Mouse (Mus musculus) kidney, postnatal 0 days (tissue): ENCODE results near the gene Pank3. TPM values are rescaled to one million over a fixed set of nuclear protein-coding genes. Genes with fewer than 3 reads are reported as not detected.

Source experiments
- ATAC-seq: fragments of 200-750 bp; cut with Nextera tagmentation; replicated peaks from 2 replicates; pipeline ENCODE4 v1.8.0; 2017; ENCODE audit warnings: low read depth, moderate number of reproducible peaks, moderate TSS enrichment, moderate library complexity; ENCODE audit not compliant: low FRiP score
- DNase-seq: peaks from one replicate; pipeline ENCODE4 v3.0.0-alpha.2; 2016; ENCODE audit warnings: low spot score
- H3K27ac ChIP-seq: fragments of 300-500 bp; sonication (generic); 2 replicates; pipeline ENCODE4 v1.5.1; 2014; ENCODE audit warnings: mild to moderate bottlenecking
- H3K27me3 ChIP-seq: fragments of 300-500 bp; sonication (generic); 2 replicates; pipeline ENCODE4 v1.6.1; 2014; ENCODE audit warnings: low read length, mixed read lengths; ENCODE audit not compliant: insufficient read depth
- H3K36me3 ChIP-seq: fragments of 300-500 bp; sonication (generic); 2 replicates; pipeline ENCODE4 v1.6.1; 2014; ENCODE audit warnings: low read length, mixed read lengths; ENCODE audit not compliant: insufficient read depth
- H3K4me1 ChIP-seq: fragments of 300-500 bp; sonication (generic); replicated peaks from 2 replicates; pipeline ENCODE4 v1.6.1; 2014; ENCODE audit warnings: antibody characterized with exemption, low read length, mixed read lengths; ENCODE audit not compliant: insufficient read depth
- H3K4me2 ChIP-seq: fragments of 300-500 bp; sonication (generic); 2 replicates; pipeline ENCODE4 v1.6.1; 2014; ENCODE audit warnings: mild to moderate bottlenecking, low read length, moderate library complexity, mixed read lengths
- H3K4me3 ChIP-seq: fragments of 300-500 bp; sonication (generic); replicated peaks from 2 replicates; pipeline ENCODE4 v1.5.1; 2014; ENCODE audit warnings: low read depth, low read length
- H3K9ac ChIP-seq: fragments of 300-500 bp; sonication (generic); 2 replicates; pipeline ENCODE4 v1.6.1; 2014; ENCODE audit warnings: low read depth, low read length
- H3K9me3 ChIP-seq: fragments of 300-500 bp; sonication (generic); replicated peaks from 2 replicates; pipeline ENCODE4 v1.6.1; 2016; ENCODE audit warnings: low read length, inconsistent platforms, mixed read lengths
- CTCF ChIP-seq: IDR thresholded peaks from 2 replicates; pipeline ENCODE4 v1.5.1; 2016; ENCODE audit warnings: antibody characterized with exemption, low read depth, mild to moderate bottlenecking, moderate library complexity
- WGBS: fragments of 180-500 bp; shearing (Covaris S2); extraction: QIAGEN DNeasy Blood & Tissue Kit; methylation state at CpG from one replicate; pipeline ENCODE4 v1.1.7; 2014; 5-methylcytosine and 5-hydroxymethylcytosine counted together
- polyA plus RNA-seq: library from polyadenylated mRNA; unstranded; fragments of >200 nt; fragmentation: Nextera tagmentation; extraction: Ambion mirVana; gene quantifications from 2 replicates; pipeline ENCODE4 v1.2.1, GENCODE M21; 2015

The Pank3 gene
- polyA plus RNA-seq, 1 experiment from 2014 or later: 13.3 TPM

DNA sequence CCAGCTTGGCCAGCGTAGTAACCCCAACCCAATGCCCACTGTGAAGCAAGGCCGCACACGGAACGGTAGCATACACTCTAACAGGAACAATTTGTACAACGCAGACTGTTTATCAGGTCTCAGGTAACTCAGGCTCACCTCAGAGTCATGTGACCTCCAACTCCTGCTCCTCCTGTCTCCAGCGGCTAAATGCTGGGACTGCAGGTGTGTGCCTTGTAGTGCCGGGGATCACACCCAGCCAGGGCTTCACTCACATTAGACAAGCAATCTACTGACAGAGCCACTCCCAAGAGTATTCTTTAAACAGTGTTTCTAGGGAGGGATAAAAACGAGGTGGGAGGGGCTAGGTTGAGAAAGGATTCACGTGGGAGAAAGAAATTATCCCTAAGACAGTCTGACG lies 42.2 kb downstream of the Pank3 start:
- Histone ChIP-seq H3K4me2 (no peak overlapping the region), H3K4me1 (no peaks in the 10 kb centered on the region), H3K27ac (no peak overlapping the region), H3K9ac (no peak overlapping the region), H3K9me3 (no peaks in the 10 kb centered on the region), H3K27me3 (no peaks in the 10 kb centered on the region), H3K4me3 (no peak overlapping the region), H3K36me3 (peaks cover 74% of the 10 kb centered on the region)
- TF ChIP-seq CTCF: no peak
- WGBS: 81% methylated on average over 10 of the region's 10 CpGs
- ATAC-seq (no peak), DNase-seq (no peak)

DNA sequence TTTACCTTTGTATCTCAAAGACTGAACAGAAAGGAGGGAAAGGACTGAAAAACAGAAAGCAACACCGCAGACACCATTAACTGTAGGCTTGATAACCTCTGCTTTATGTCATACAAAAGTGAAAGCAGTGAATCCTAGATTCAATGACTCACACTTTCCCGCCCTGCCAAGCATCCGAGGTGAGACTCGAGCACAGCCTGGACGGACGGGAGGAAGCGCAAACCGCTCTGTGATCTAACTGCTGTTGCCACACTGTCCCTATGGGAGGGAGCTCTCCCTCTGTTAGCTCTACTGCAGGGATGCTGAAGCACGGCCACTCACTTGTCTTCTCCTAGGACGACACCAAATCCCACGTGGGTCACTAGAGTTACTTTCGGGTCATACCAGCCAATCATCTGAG lies 47.0 kb downstream of the Pank3 start:
- Histone ChIP-seq H3K4me2 (no peak overlapping the region), H3K4me1 (no peaks in the 10 kb centered on the region), H3K4me3 (no peak overlapping the region), H3K36me3 (peaks cover 78% of the 10 kb centered on the region), H3K27me3 (no peaks in the 10 kb centered on the region), H3K27ac (no peak overlapping the region), H3K9ac (no peak overlapping the region), H3K9me3 (no peaks in the 10 kb centered on the region)
- no peak for TF ChIP-seq CTCF
- DNase-seq (no peak), ATAC-seq (no peak)
- 87% methylated on average over 12 of the region's 12 CpGs for WGBS

DNA sequence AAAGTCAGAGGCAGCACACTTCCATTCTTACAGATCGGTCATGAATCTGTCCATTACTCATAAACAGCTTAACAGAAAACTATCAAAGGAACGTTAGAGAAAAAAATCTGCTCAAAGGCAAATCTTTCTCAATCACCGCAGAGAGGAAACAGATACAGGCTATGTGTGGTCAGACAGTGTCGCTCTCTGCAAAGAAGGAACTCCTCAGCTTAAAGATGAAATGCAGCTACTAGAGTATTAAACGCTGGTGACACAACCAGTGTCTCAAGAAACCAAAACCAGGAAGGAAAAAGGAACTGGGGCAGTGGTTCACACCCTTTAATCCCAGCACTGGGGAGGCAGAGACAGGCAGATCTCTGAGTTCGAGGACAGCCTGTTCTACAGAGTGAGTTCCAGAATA lies 58.4 kb downstream of the Pank3 start:
- no peak overlapping the region for H3K9ac ChIP-seq
- no peaks in the 10 kb centered on the region for H3K4me1 ChIP-seq
- no peak overlapping the region for H3K27ac ChIP-seq
- DNase-seq (no peak), ATAC-seq (no peak)
- H3K4me2 ChIP-seq: no peak overlapping the region
- no peaks in the 10 kb centered on the region for H3K27me3 ChIP-seq
- peaks cover 47% of the 10 kb centered on the region for H3K36me3 ChIP-seq
- no peaks in the 10 kb centered on the region for H3K9me3 ChIP-seq
- no peak for TF ChIP-seq CTCF
- H3K4me3 ChIP-seq: no peak overlapping the region
- 95% methylated on average over 6 of the region's 6 CpGs for WGBS

- no peak overlapping the region for H3K9ac ChIP-seq
- H3K9me3 ChIP-seq: no peaks in the 10 kb centered on the region
- peaks cover 20% of the 10 kb centered on the region; the same call in 1 of the 2 replicates for H3K36me3 ChIP-seq
- WGBS: 69% methylated on average over 4 of the region's 4 CpGs
- H3K4me3 ChIP-seq: no peak overlapping the region
- H3K4me2 ChIP-seq: no peak overlapping the region
- H3K4me1 ChIP-seq: no peaks in the 10 kb centered on the region
- no peak for TF ChIP-seq CTCF
- ATAC-seq (no peak), DNase-seq (no peak)
- no peak overlapping the region for H3K27ac ChIP-seq
- no peaks in the 10 kb centered on the region for H3K27me3 ChIP-seq
These were observed 62.9 kb downstream of the Pank3 start for GRCm38 (mm10) chr11:35832139-35832538.

- ATAC-seq (no peak), DNase-seq (no peak)
- H3K9me3 ChIP-seq: no peaks in the 10 kb centered on the region
- H3K27ac ChIP-seq: no peak overlapping the region
- H3K4me2 ChIP-seq: peak overlapping the region; percentile 60
- no peaks in the 10 kb centered on the region for H3K4me1 ChIP-seq
- H3K4me3 ChIP-seq: peak overlapping the region; percentile 69
- 80% methylated on average over 6 of the region's 6 CpGs for WGBS
- H3K36me3 ChIP-seq: peaks cover 12% of the 10 kb centered on the region; the same call in 1 of the 2 replicates
- H3K27me3 ChIP-seq: no peaks in the 10 kb centered on the region
- no peak for TF ChIP-seq CTCF
- H3K9ac ChIP-seq: peak overlapping the region; percentile 77; the same call in 1 of the 2 replicates
These were observed 64.0 kb downstream of the Pank3 start for GRCm38 (mm10) chr11:35833270-35833669.

- peak; percentile 86 for ATAC-seq
- 1% methylated on average over 45 of the region's 46 CpGs for WGBS
- Histone ChIP-seq H3K27ac (peak within 1 kb of the TSS; percentile 62), H3K9me3 (no peaks in the 10 kb centered on the region), H3K4me1 (no peaks in the 10 kb centered on the region), H3K27me3 (no peaks in the 10 kb centered on the region), H3K4me3 (peak within 1 kb of the TSS; percentile 69), H3K9ac (peak within 1 kb of the TSS; percentile 77), H3K36me3 (peaks cover 5% of the 10 kb centered on the region; the same call in 1 of the 2 replicates), H3K4me2 (peak within 1 kb of the TSS; percentile 60)
- peak; percentile 97 for DNase-seq
- TF ChIP-seq CTCF: peak; percentile 91
These were observed 64.9 kb downstream of the Pank3 start, which contains the start of gene Rars for GRCm38 (mm10) chr11:35834022-35834760. Gene Rars (minus strand): TSS chr11:35834506.
